Mouse (Mus musculus) heart, embryonic 11.5 days (tissue): ENCODE data around the gene Zfp639. TPM values are rescaled to one million over a fixed set of nuclear protein-coding genes. Genes with fewer than 3 reads are reported as not detected.

Experiments used
- ATAC-seq: fragments of 200-750 bp; cut with Nextera tagmentation; replicated peaks from 2 replicates; pipeline ENCODE4 v1.8.0; 2017; ENCODE audit warnings: moderate library complexity; ENCODE audit not compliant: insufficient number of reproducible peaks, low FRiP score, low TSS enrichment
- H3K27ac ChIP-seq: fragments of 300-500 bp; sonication (generic); 2 replicates; pipeline ENCODE4 v1.5.1; 2014; ENCODE audit warnings: mild to moderate bottlenecking, low read depth, low read length
- H3K27me3 ChIP-seq: fragments of 300-500 bp; sonication (generic); 2 replicates; pipeline ENCODE4 v1.6.1; 2014; ENCODE audit warnings: mild to moderate bottlenecking, low read length, mixed read lengths; ENCODE audit not compliant: control insufficient read depth, insufficient read depth
- H3K36me3 ChIP-seq: fragments of 300-500 bp; sonication (generic); 2 replicates; pipeline ENCODE4 v1.6.1; 2014; ENCODE audit warnings: mild to moderate bottlenecking, low read length, moderate library complexity, mixed read lengths; ENCODE audit not compliant: control insufficient read depth, insufficient read depth
- H3K4me1 ChIP-seq: fragments of 300-500 bp; sonication (generic); 2 replicates; pipeline ENCODE4 v1.6.1; 2014; ENCODE audit warnings: low read length; ENCODE audit not compliant: control insufficient read depth, insufficient read depth
- H3K4me2 ChIP-seq: fragments of 300-500 bp; sonication (generic); 2 replicates; pipeline ENCODE4 v1.6.1; 2014; ENCODE audit warnings: mild to moderate bottlenecking, moderate library complexity
- H3K4me3 ChIP-seq: fragments of 300-500 bp; sonication (generic); 2 replicates; pipeline ENCODE4 v1.5.1; 2014; ENCODE audit warnings: low read depth, low read length
- H3K9ac ChIP-seq: fragments of 300-500 bp; sonication (generic); 2 replicates; pipeline ENCODE4 v1.6.1; 2014; ENCODE audit warnings: mild to moderate bottlenecking, low read depth, low read length, moderate library complexity
- H3K9me3 ChIP-seq: fragments of 300-500 bp; sonication (generic); replicated peaks from 2 replicates; pipeline ENCODE4 v1.6.1; 2016; ENCODE audit warnings: low read length; ENCODE audit not compliant: control insufficient read depth
- WGBS: fragments of 180-500 bp; shearing (Covaris S2); extraction: QIAGEN DNeasy Blood & Tissue Kit; methylation state at CpG from one replicate; pipeline ENCODE4 v1.1.7; 2014; ENCODE audit not compliant: insufficient replicate concordance; 5-methylcytosine and 5-hydroxymethylcytosine counted together
- polyA plus RNA-seq: library from polyadenylated mRNA; unstranded; fragments of >200 nt; fragmentation: Nextera tagmentation; extraction: Ambion mirVana; gene quantifications from 2 replicates; pipeline ENCODE4 v1.2.1, GENCODE M21; 2014

The Zfp639 gene
- polyA plus RNA-seq, 1 experiment from 2014 or later, result 37.4 TPM

DNA sequence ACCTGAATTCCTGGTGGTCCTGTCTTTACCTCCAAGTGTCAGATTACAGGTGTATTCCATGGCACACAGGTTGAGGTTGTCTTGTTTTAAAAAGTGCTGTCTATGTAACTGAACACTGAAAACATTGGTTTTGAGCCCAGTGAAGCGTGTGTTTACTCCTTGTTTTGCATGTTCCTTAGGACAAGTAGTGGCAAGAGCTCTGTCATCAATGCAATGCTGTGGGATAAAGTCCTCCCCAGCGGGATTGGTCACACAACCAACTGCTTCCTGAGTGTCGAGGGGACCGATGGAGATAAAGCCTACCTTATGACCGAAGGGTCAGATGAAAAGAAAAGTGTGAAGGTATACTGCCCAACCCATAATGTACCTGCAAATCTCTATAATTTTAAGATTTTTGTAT is 28.0 kb downstream of the Zfp639 start:
- H3K9ac ChIP-seq, result no peak overlapping the region
- no peak overlapping the region for H3K4me3 ChIP-seq
- H3K36me3 ChIP-seq, result peaks cover 3% of the 10 kb centered on the region; the same call in 1 of the 2 replicates
- no peak overlapping the region for H3K27ac ChIP-seq
- no peaks in the 10 kb centered on the region for H3K27me3 ChIP-seq
- WGBS, result 85% methylated on average over 5 of the region's 5 CpGs
- H3K4me1 ChIP-seq, result no peaks in the 10 kb centered on the region
- no peak overlapping the region for H3K4me2 ChIP-seq
- ATAC-seq, result no peak
- no peaks in the 10 kb centered on the region for H3K9me3 ChIP-seq

DNA sequence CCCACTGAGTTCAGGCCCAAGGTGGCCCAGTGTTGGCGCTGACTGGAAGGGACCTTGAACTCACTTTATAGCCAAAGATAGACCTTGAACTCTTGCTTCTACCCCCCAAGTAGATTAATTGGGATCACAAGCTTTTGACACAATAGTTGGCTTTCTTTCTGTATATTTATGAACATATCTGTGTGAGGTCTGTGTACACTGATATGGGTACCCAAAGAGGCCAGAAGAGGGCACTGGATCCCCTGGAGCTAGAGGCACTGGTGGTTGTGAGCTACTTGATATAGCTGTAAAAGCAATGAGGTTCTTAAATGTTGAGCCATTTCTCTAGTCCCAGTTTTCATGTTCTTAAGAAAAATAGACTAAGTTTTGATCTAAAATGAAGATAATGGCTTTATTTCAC is 43.0 kb downstream of the Zfp639 start:
- 96% methylated on average over 1 of the region's 1 CpGs for WGBS
- no peak overlapping the region for H3K27ac ChIP-seq
- no peaks in the 10 kb centered on the region for H3K9me3 ChIP-seq
- peaks cover 12% of the 10 kb centered on the region for H3K36me3 ChIP-seq
- no peak for ATAC-seq
- H3K9ac ChIP-seq, result no peak overlapping the region
- no peak overlapping the region for H3K4me2 ChIP-seq
- H3K4me3 ChIP-seq, result no peak overlapping the region
- no peaks in the 10 kb centered on the region for H3K4me1 ChIP-seq
- no peaks in the 10 kb centered on the region for H3K27me3 ChIP-seq

DNA sequence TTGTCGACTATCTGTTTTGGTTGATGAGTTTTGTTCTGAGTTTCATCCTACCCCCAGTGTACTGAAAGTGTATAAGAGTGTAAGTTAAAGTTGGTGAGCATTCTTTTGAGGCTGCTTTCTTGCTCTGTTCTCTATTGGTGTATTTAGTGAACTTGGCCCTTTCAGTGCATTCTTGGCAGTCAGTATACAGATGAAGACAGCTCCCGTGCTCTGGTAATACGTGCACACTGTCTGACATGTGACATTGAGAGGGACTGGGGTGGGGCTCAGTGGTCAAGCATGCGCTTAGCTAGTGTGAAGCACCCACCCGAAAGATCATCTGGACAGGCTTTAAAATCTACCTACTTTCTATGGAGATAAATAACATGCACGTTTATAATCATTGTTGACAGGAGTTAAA is 53.3 kb downstream of the Zfp639 start:
- Histone ChIP-seq H3K9ac (no peak overlapping the region), H3K4me2 (no peak overlapping the region), H3K36me3 (peaks cover 35% of the 10 kb centered on the region), H3K9me3 (no peaks in the 10 kb centered on the region), H3K4me1 (no peaks in the 10 kb centered on the region), H3K27me3 (no peaks in the 10 kb centered on the region), H3K4me3 (no peak overlapping the region), H3K27ac (no peak overlapping the region)
- WGBS, result 93% methylated on average over 6 of the region's 6 CpGs
- no peak for ATAC-seq

Other genes starting within 250 kb of the Zfp639 start
- 5.3 and 5.8 TPM in 2 replicates for gene Zmat3, start 144.2 kb upstream of the Zfp639 start, polyA plus RNA-seq
- gene Pik3ca, start 112.6 kb upstream of the Zfp639 start, polyA plus RNA-seq, result 10.1 and 12.0 TPM in 2 replicates
- gene Kcnmb3, start 18.0 kb upstream of the Zfp639 start, polyA plus RNA-seq, result 0.09 TPM in 1 of 2 replicates, not detected in the other
- gene Mfn1, start 19.2 kb downstream of the Zfp639 start, polyA plus RNA-seq, result 56.4 and 76.0 TPM in 2 replicates
- gene Gnb4, start 106.3 kb downstream of the Zfp639 start, polyA plus RNA-seq, result 58.4 and 59.4 TPM in 2 replicates
- gene Actl6a, start 196.0 kb downstream of the Zfp639 start, polyA plus RNA-seq, result 110 and 122 TPM in 2 replicates
- 468 and 475 TPM in 2 replicates for gene Ndufb5, start 226.7 kb downstream of the Zfp639 start, polyA plus RNA-seq
- 30.5 and 41.2 TPM in 2 replicates for gene Mrpl47, start 227.3 kb downstream of the Zfp639 start, polyA plus RNA-seq